Mouse (Mus musculus): ENCODE results near the gene Nxph4. TPM values are rescaled to one million over a fixed set of nuclear protein-coding genes. Genes with fewer than 3 reads are reported as not detected.

The Nxph4 gene
- polyA plus RNA-seq (2012) = 0.10 and 0.17 TPM in 2 replicates

DNA sequence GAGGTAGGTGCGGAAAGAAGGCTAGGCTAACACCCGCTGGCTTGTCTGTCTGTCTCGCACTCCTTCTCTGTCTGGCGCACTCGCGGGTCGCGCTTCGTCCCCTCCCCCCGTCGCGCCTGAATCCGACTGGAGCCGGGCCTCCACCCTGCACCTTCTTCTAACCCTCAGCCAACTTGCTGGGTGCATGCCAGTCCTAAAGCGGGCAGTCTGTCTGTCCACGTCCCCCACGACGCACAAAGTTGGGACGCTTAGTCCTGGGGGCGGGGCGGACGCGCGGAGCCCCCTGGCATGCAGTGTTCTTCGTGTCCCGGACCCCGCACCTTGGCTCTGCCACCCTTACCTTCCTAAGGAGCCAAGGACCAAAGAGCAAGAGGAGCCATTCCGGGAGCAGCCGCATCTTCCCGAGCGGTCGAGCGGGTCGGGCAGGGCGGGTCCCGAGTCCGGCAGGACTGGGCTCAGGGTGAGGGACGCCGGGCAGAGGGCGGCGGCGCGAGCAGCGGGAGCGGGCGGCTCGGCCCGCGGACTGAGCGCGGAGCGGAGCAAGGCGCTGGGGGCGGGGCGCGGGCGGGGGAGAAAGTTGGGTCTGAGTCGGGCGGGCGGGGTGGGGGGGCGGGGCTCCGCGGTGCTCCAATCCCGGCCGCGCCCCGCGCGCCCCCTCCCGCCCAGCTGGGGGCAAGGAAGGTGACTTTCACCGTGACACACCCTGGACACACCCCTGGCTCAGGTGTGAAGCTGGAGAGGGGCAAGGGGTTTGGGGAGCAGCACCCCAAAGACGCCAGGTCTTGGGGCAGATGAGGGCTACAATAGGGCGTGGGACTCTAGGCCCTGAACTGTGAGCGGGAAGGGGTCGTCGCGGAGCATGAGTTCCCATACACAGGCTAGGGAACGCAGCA lies at the start of gene Nxph4:
TSS of gene Nxph4 (minus strand) at position 524 of the 893 bp plus-strand sequence.

DNA sequence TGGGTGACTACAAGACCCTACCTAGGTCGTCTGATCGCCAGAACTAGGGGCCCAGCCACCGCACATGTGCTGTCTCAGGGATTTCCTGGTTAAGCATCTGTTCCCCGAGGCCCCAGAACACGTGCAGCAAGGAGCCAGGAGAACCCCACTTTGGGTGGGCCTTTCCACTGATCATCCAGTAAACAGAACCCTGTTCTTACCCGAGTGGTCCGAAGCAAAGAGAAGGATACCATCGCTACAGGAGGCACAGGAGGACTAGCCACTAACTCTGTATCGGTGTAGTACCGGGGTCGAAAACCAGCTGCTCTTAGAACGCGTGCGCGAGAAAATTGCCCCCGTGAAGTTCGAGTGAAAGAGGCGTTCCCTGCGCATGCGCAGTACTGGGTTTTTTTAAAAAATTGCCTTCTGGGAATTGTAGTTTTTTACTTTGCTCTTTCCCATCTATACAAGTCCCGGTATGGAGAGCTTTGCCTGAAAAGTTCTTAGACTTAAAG lies 12.2 kb downstream of the Nxph4 start, which contains the start of gene Shmt2:
TSS of gene Shmt2 (minus strand) at position 357 of the 494 bp plus-strand sequence.

GRCm38 (mm10) chr10:127514764-127515163 lies 19.6 kb downstream of the Nxph4 start, which contains the start of gene Ndufa4l2:
Gene Ndufa4l2 (plus strand): TSS chr10:127514967.

GRCm38 (mm10) chr10:127500894-127501893 lies 33.2 kb downstream of the Nxph4 start, which contains the start of gene Stac3:
Gene Stac3 (plus strand): TSS chr10:127501686.

Other genes with a start within 250 kb of the Nxph4 start
- gene Mbd6, start 245.5 kb downstream of the Nxph4 start, polyA plus RNA-seq (2012) = 426 and 490 TPM in 2 replicates
- 53.6 and 60.7 TPM in 2 replicates for gene Mars, start 222.8 kb downstream of the Nxph4 start, polyA plus RNA-seq (2012)
- 40.4 and 45.0 TPM in 2 replicates for gene Arhgap9, start 212.6 kb downstream of the Nxph4 start, polyA plus RNA-seq (2012)
- 0.18 and 0.44 TPM in 2 replicates for gene Gli1, start 192.6 kb downstream of the Nxph4 start, polyA plus RNA-seq (2012)
- 0.01 TPM in 1 of 2 replicates, not detected in the other for gene Inhbe, start 180.1 kb downstream of the Nxph4 start, polyA plus RNA-seq (2012)
- 0.04 TPM in 1 of 2 replicates, not detected in the other for gene Inhbc, start 164.1 kb downstream of the Nxph4 start, polyA plus RNA-seq (2012)
- gene R3hdm2, start 154.2 kb downstream of the Nxph4 start, polyA plus RNA-seq (2012) = 135 and 146 TPM in 2 replicates
- gene Stac3, start 32.9 kb downstream of the Nxph4 start, polyA plus RNA-seq (2012) = 1.1 and 1.8 TPM in 2 replicates
- gene Ndufa4l2, start 19.6 kb downstream of the Nxph4 start, polyA plus RNA-seq (2012) = 0.38 TPM in 1 of 2 replicates, not detected in the other
- gene Shmt2, start 12.1 kb downstream of the Nxph4 start, polyA plus RNA-seq (2012) = 201 and 228 TPM in 2 replicates
- 19.8 and 39.8 TPM in 2 replicates for gene Lrp1, start 86.6 kb upstream of the Nxph4 start, polyA plus RNA-seq (2012)
- gene Stat6, start 108.4 kb upstream of the Nxph4 start, polyA plus RNA-seq (2012) = 48.1 and 50.8 TPM in 2 replicates
- gene Nemp1, start 132.3 kb upstream of the Nxph4 start, polyA plus RNA-seq (2012) = 1.4 and 2.7 TPM in 2 replicates
- 29.9 and 35.3 TPM in 2 replicates for gene Nab2, start 134.0 kb upstream of the Nxph4 start, polyA plus RNA-seq (2012)
- gene Myo1a, start 170.6 kb upstream of the Nxph4 start, polyA plus RNA-seq (2012) = 0.04 TPM in 1 of 2 replicates, not detected in the other
- gene Tac2, start 189.9 kb upstream of the Nxph4 start, polyA plus RNA-seq (2012) = 0.56 and 0.88 TPM in 2 replicates
- gene Zbtb39, start 205.0 kb upstream of the Nxph4 start, polyA plus RNA-seq (2012) = 3.3 and 4.3 TPM in 2 replicates
- gene Gpr182, start 217.2 kb upstream of the Nxph4 start, polyA plus RNA-seq (2012) = 0.01 TPM in 1 of 2 replicates, not detected in the other
- gene Rdh1, start 225.2 kb upstream of the Nxph4 start, polyA plus RNA-seq (2012) = 0.02 TPM in 1 of 2 replicates, not detected in the other
- not detected in 2 replicates for gene Rdh16f1, start 225.2 kb upstream of the Nxph4 start, polyA plus RNA-seq (2012)
- gene Rdh9, start 241.8 kb upstream of the Nxph4 start, polyA plus RNA-seq (2012) = not detected in 2 replicates